Mouse (Mus musculus): ENCODE measurements around the gene Stk39. TPM values are rescaled to one million over a fixed set of nuclear protein-coding genes. Genes with fewer than 3 reads are reported as not detected.

Gene Stk39
- total and polyA plus RNA-seq, 2 experiments: 0.54 to 1.7 TPM

- H3K27me3 ChIP-seq (ENCODE audit: control insufficient read depth, insufficient read depth, low read length): no peaks in the 10 kb centered on the region
- H3K9ac ChIP-seq (ENCODE audit: low read depth, low read length): no peak overlapping the region
- WGBS: 75% methylated on average over 9 of the region's 9 CpGs
- TF ChIP-seq CTCF (IDR thresholded peaks at IDR 0.05; ENCODE audit: low read depth, low read length): no peak
- no peak for TF ChIP-seq POLR2A (IDR thresholded peaks at IDR 0.05; ENCODE audit: extremely low read depth, insufficient read depth, low read length)
- H3K36me3 ChIP-seq (ENCODE audit: control insufficient read depth, insufficient read depth, low read length): no peaks in the 10 kb centered on the region
- H3K4me3 ChIP-seq (ENCODE audit: insufficient read depth, low read depth, low read length): no peak overlapping the region
- no peaks in the 10 kb centered on the region; the same call in 1 of the 2 replicates for H3K4me1 ChIP-seq (ENCODE audit: control insufficient read depth, insufficient read depth, low read length)
- no peaks in the 10 kb centered on the region for H3K79me2 ChIP-seq (ENCODE audit: control insufficient read depth, insufficient read depth, low read length)
- DNase-seq (ENCODE audit: extremely low read depth, low read depth, low spot score): no peak
- H3K27ac ChIP-seq (replicated peaks; ENCODE audit: insufficient read depth, low read depth, low read length): no peak overlapping the region
Measured at GRCm38 (mm10) chr2:68433736-68434312, 38.2 kb downstream of the Stk39 start.

DNA sequence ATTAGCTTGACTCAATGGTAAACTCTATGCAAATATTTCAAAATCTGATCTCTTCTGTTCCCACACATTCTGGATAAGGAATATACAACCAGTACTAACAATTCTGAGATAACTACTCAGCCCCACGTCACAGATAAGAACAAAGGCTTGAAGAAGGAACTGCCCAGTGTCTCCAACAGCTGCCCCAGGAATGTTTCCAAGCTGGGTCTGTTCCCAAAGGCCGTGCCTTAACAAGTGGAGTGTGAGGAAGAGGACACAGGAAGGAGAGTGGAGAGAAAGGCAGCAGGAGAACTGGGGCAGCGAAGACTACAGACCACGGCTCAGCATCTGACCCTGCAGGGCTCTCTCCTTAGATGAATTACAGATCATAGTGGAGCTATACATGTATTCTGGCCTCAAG lies 39.2 kb downstream of the Stk39 start:
- Histone ChIP-seq H3K27me3 (ENCODE audit: control insufficient read depth, insufficient read depth, low read length) (no peaks in the 10 kb centered on the region), H3K4me1 (ENCODE audit: control insufficient read depth, insufficient read depth, low read length) (no peaks in the 10 kb centered on the region; the same call in 1 of the 2 replicates), H3K79me2 (ENCODE audit: control insufficient read depth, insufficient read depth, low read length) (no peaks in the 10 kb centered on the region), H3K27ac (replicated peaks; ENCODE audit: insufficient read depth, low read depth, low read length) (no peak overlapping the region), H3K9ac (ENCODE audit: low read depth, low read length) (no peak overlapping the region), H3K4me3 (ENCODE audit: insufficient read depth, low read depth, low read length) (no peak overlapping the region), H3K36me3 (ENCODE audit: control insufficient read depth, insufficient read depth, low read length) (no peaks in the 10 kb centered on the region)
- WGBS: 68% methylated on average over 4 of the region's 4 CpGs
- TF ChIP-seq CTCF (IDR thresholded peaks at IDR 0.05; ENCODE audit: low read depth, low read length) (no peak), POLR2A (IDR thresholded peaks at IDR 0.05; ENCODE audit: extremely low read depth, insufficient read depth, low read length) (no peak)
- no peak for DNase-seq (ENCODE audit: extremely low read depth, low read depth, low spot score)

- TF ChIP-seq POLR2A (IDR thresholded peaks at IDR 0.05; ENCODE audit: extremely low read depth, insufficient read depth, low read length) (no peak), CTCF (IDR thresholded peaks at IDR 0.05; ENCODE audit: low read depth, low read length) (no peak)
- Histone ChIP-seq H3K79me2 (ENCODE audit: control insufficient read depth, insufficient read depth, low read length) (no peaks in the 10 kb centered on the region), H3K27me3 (ENCODE audit: control insufficient read depth, insufficient read depth, low read length) (no peaks in the 10 kb centered on the region), H3K9ac (ENCODE audit: low read depth, low read length) (no peak overlapping the region), H3K4me1 (ENCODE audit: control insufficient read depth, insufficient read depth, low read length) (no peaks in the 10 kb centered on the region; the same call in 1 of the 2 replicates), H3K36me3 (ENCODE audit: control insufficient read depth, insufficient read depth, low read length) (no peaks in the 10 kb centered on the region), H3K27ac (replicated peaks; ENCODE audit: insufficient read depth, low read depth, low read length) (no peak overlapping the region), H3K4me3 (ENCODE audit: insufficient read depth, low read depth, low read length) (no peak overlapping the region)
- WGBS: 85% methylated on average over 14 of the region's 14 CpGs
- no peak for DNase-seq (ENCODE audit: extremely low read depth, low read depth, low spot score)
Measured at GRCm38 (mm10) chr2:68431024-68431962, 40.8 kb downstream of the Stk39 start.

GRCm38 (mm10) chr2:68430493-68430892 lies 41.6 kb downstream of the Stk39 start:
- TF ChIP-seq CTCF (IDR thresholded peaks at IDR 0.05; ENCODE audit: low read depth, low read length): peak; percentile 44; the same call in 1 of the 2 replicates
- TF ChIP-seq POLR2A (IDR thresholded peaks at IDR 0.05; ENCODE audit: extremely low read depth, insufficient read depth, low read length): no peak
- H3K27me3 ChIP-seq (ENCODE audit: control insufficient read depth, insufficient read depth, low read length): no peaks in the 10 kb centered on the region
- 66% methylated on average over 5 of the region's 5 CpGs for WGBS
- H3K27ac ChIP-seq (replicated peaks; ENCODE audit: insufficient read depth, low read depth, low read length): no peak overlapping the region
- no peak for DNase-seq (ENCODE audit: extremely low read depth, low read depth, low spot score)
- no peaks in the 10 kb centered on the region for H3K36me3 ChIP-seq (ENCODE audit: control insufficient read depth, insufficient read depth, low read length)
- H3K79me2 ChIP-seq (ENCODE audit: control insufficient read depth, insufficient read depth, low read length): no peaks in the 10 kb centered on the region
- 0 out of 2 replicates have a peak, but pooled peaks cover 2% of the 10 kb centered on the region for H3K4me1 ChIP-seq (ENCODE audit: control insufficient read depth, insufficient read depth, low read length)
- H3K4me3 ChIP-seq (ENCODE audit: insufficient read depth, low read depth, low read length): no peak overlapping the region
- H3K9ac ChIP-seq (ENCODE audit: low read depth, low read length): no peak overlapping the region

DNA sequence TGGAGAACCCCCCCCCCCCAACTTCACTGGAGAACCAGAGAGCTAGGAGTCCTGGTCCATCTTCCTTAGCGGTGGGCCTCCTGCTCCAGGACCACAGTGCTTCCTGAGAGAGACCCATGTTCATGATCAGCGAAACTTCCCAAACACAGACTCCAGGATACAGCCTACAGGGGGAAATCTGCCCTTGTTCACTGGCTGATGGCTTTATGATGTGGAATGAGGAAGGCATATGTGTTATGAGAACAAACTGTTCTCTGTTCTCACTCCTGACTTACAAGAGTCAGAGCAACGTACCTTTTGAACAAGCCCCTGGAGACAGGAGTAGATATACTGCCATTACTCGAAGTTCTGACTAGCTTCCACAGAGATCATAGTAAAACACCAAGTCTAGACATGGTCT lies 42.6 kb downstream of the Stk39 start:
- no peaks in the 10 kb centered on the region for H3K36me3 ChIP-seq (ENCODE audit: control insufficient read depth, insufficient read depth, low read length)
- no peaks in the 10 kb centered on the region for H3K27me3 ChIP-seq (ENCODE audit: control insufficient read depth, insufficient read depth, low read length)
- no peak for DNase-seq (ENCODE audit: extremely low read depth, low read depth, low spot score)
- no peak overlapping the region for H3K9ac ChIP-seq (ENCODE audit: low read depth, low read length)
- TF ChIP-seq CTCF (IDR thresholded peaks at IDR 0.05; ENCODE audit: low read depth, low read length) (no peak), POLR2A (IDR thresholded peaks at IDR 0.05; ENCODE audit: extremely low read depth, insufficient read depth, low read length) (no peak)
- 82% methylated on average over 4 of the region's 4 CpGs for WGBS
- peaks cover 2% of the 10 kb centered on the region; the same call in 1 of the 2 replicates for H3K4me1 ChIP-seq (ENCODE audit: control insufficient read depth, insufficient read depth, low read length)
- no peak overlapping the region for H3K27ac ChIP-seq (replicated peaks; ENCODE audit: insufficient read depth, low read depth, low read length)
- no peaks in the 10 kb centered on the region for H3K79me2 ChIP-seq (ENCODE audit: control insufficient read depth, insufficient read depth, low read length)
- H3K4me3 ChIP-seq (ENCODE audit: insufficient read depth, low read depth, low read length): no peak overlapping the region
